Mouse (Mus musculus) liver, adult 2 months (tissue): Measurements from ENCODE around the gene Ctr9.

ENCODE experiments used
- CTCF ChIP-seq: fragments of 200-500 bp; IDR thresholded peaks from 2 replicates; pipeline ENCODE4 v1.5.1; 2011; ENCODE audit warnings: low read depth, low read length, control low read depth
- POLR2A ChIP-seq: fragments of 200-500 bp; IDR thresholded peaks from 2 replicates; pipeline ENCODE4 v1.6.1; 2011; ENCODE audit warnings: low read length, control low read depth; ENCODE audit not compliant: insufficient read depth; ENCODE audit errors: extremely low read depth

- TF ChIP-seq CTCF (no peak), POLR2A (no peak)
Measured at GRCm38 (mm10) chr7:111075288-111075687, 46.5 kb downstream of the Ctr9 start.
